Mouse (Mus musculus) cerebellum, adult (tissue): Measurements from ENCODE around the gene Cd200.
"Not testable (repeated sequence)": the region's sequence is repeated elsewhere in the genome, so short reads cannot be mapped to it uniquely, and the experiment has no call there.

Experiments
- ATAC-seq: cut with Nextera tagmentation; 2 replicates; pipeline ENCODE4 v1.9.2; 2017; ENCODE audit warnings: mild to moderate bottlenecking, moderate library complexity, mixed read lengths; ENCODE audit not compliant: insufficient number of reproducible peaks, low FRiP score, low TSS enrichment

The Cd200 gene

GRCm38 (mm10) chr16:45378147-45378943, 30.5 kb downstream of the Cd200 start:
- no peak for ATAC-seq

GRCm38 (mm10) chr16:45377332-45377731, 31.5 kb downstream of the Cd200 start:
- ATAC-seq: no peak

GRCm38 (mm10) chr16:45376812-45377211, 32.0 kb downstream of the Cd200 start:
- no peak for ATAC-seq

- ATAC-seq: peak; percentile 68; the same call in 1 of the 2 replicates
Observed at GRCm38 (mm10) chr16:45376294-45376693, 32.6 kb downstream of the Cd200 start.

- 0 out of 2 replicates have a peak, but pooled peaks have one; percentile 31 for ATAC-seq
Observed at GRCm38 (mm10) chr16:45375506-45376225, 33.2 kb downstream of the Cd200 start.

- no peak for ATAC-seq
Observed at GRCm38 (mm10) chr16:45374074-45374473, 34.8 kb downstream of the Cd200 start.

- no peak for ATAC-seq
Observed at GRCm38 (mm10) chr16:45371076-45371475, 37.8 kb downstream of the Cd200 start.

GRCm38 (mm10) chr16:45369285-45369965, 39.4 kb downstream of the Cd200 start:
- no peak for ATAC-seq

- ATAC-seq: no peak
Observed at GRCm38 (mm10) chr16:45366111-45366510, 42.7 kb downstream of the Cd200 start.

- no peak for ATAC-seq
Observed at GRCm38 (mm10) chr16:45365353-45365752, 43.5 kb downstream of the Cd200 start.

- no peak for ATAC-seq
Observed at GRCm38 (mm10) chr16:45364627-45365026, 44.2 kb downstream of the Cd200 start.

GRCm38 (mm10) chr16:45363480-45364045, 45.3 kb downstream of the Cd200 start:
- ATAC-seq: no peak

- no peak for ATAC-seq
Observed at GRCm38 (mm10) chr16:45361450-45361849, 47.4 kb downstream of the Cd200 start.

GRCm38 (mm10) chr16:45358441-45358840, 50.4 kb downstream of the Cd200 start:
- not testable (repeated sequence) for ATAC-seq

- ATAC-seq: no peak
Observed at GRCm38 (mm10) chr16:45357134-45357533, 51.7 kb downstream of the Cd200 start.

GRCm38 (mm10) chr16:45352875-45353274, 56.0 kb downstream of the Cd200 start:
- ATAC-seq: peak; percentile 95

- ATAC-seq: no peak
Observed at GRCm38 (mm10) chr16:45350767-45351166, 58.1 kb downstream of the Cd200 start.

- ATAC-seq: no peak
Observed at GRCm38 (mm10) chr16:45349523-45350298, 59.1 kb downstream of the Cd200 start.

GRCm38 (mm10) chr16:45348238-45348637, 60.6 kb downstream of the Cd200 start:
- ATAC-seq: not testable (repeated sequence)

- ATAC-seq: no peak
Observed at GRCm38 (mm10) chr16:45346930-45347387, 61.9 kb downstream of the Cd200 start.
